Mouse (Mus musculus): ENCODE data around the gene Cemip. TPM values are rescaled to one million over a fixed set of nuclear protein-coding genes. Genes with fewer than 3 reads are reported as not detected.

Gene Cemip
- polyA plus RNA-seq, 1 experiment, result 7.0 TPM

- no peak for TF ChIP-seq POLR2A (IDR thresholded peaks at IDR 0.05; ENCODE audit: control insufficient read depth, low read depth, low read length)
- TF ChIP-seq CTCF (IDR thresholded peaks at IDR 0.05; ENCODE audit: control insufficient read depth, insufficient read depth, insufficient replicate concordance, low read depth, low read length), result no peak
- H3K36me3 ChIP-seq (ENCODE audit: control insufficient read depth, insufficient read depth, low read length), result no peaks in the 10 kb centered on the region
Measured at GRCm38 (mm10) chr7:84074266-84074665, 12.0 kb downstream of the Cemip start.

GRCm38 (mm10) chr7:84073856-84074255 lies 12.4 kb downstream of the Cemip start:
- TF ChIP-seq CTCF (IDR thresholded peaks at IDR 0.05; ENCODE audit: control insufficient read depth, insufficient read depth, insufficient replicate concordance, low read depth, low read length) (no peak), POLR2A (IDR thresholded peaks at IDR 0.05; ENCODE audit: control insufficient read depth, low read depth, low read length) (no peak)
- H3K4me1 ChIP-seq (ENCODE audit: control insufficient read depth, insufficient read depth, low read length), result no peaks in the 10 kb centered on the region
- no peaks in the 10 kb centered on the region for H3K27me3 ChIP-seq (ENCODE audit: control insufficient read depth, insufficient read depth, low read length)
- H3K27ac ChIP-seq (ENCODE audit: control insufficient read depth, insufficient read depth, low read depth, low read length), result no peak overlapping the region
- H3K4me3 ChIP-seq (ENCODE audit: control insufficient read depth, low read depth, low read length), result no peak overlapping the region
- H3K36me3 ChIP-seq (ENCODE audit: control insufficient read depth, insufficient read depth, low read length), result no peaks in the 10 kb centered on the region

More at GRCm38 (mm10) chr7:84074266-84074665, 12.0 kb downstream of the Cemip start:
- Histone ChIP-seq H3K4me3 (ENCODE audit: control insufficient read depth, low read depth, low read length) (no peak overlapping the region), H3K27ac (ENCODE audit: control insufficient read depth, insufficient read depth, low read depth, low read length) (no peak overlapping the region), H3K27me3 (ENCODE audit: control insufficient read depth, insufficient read depth, low read length) (no peaks in the 10 kb centered on the region), H3K4me1 (ENCODE audit: control insufficient read depth, insufficient read depth, low read length) (no peaks in the 10 kb centered on the region)

- H3K4me1 ChIP-seq (ENCODE audit: control insufficient read depth, insufficient read depth, low read length), result no peaks in the 10 kb centered on the region
- TF ChIP-seq CTCF (IDR thresholded peaks at IDR 0.05; ENCODE audit: control insufficient read depth, insufficient read depth, insufficient replicate concordance, low read depth, low read length), result no peak
- TF ChIP-seq POLR2A (IDR thresholded peaks at IDR 0.05; ENCODE audit: control insufficient read depth, low read depth, low read length), result no peak
- H3K4me3 ChIP-seq (ENCODE audit: control insufficient read depth, low read depth, low read length), result no peak overlapping the region
- H3K27ac ChIP-seq (ENCODE audit: control insufficient read depth, insufficient read depth, low read depth, low read length), result no peak overlapping the region
- no peaks in the 10 kb centered on the region for H3K36me3 ChIP-seq (ENCODE audit: control insufficient read depth, insufficient read depth, low read length)
- no peaks in the 10 kb centered on the region for H3K27me3 ChIP-seq (ENCODE audit: control insufficient read depth, insufficient read depth, low read length)
Measured at GRCm38 (mm10) chr7:84068931-84069330, 17.4 kb downstream of the Cemip start.

GRCm38 (mm10) chr7:84059799-84060198 lies 26.5 kb downstream of the Cemip start:
- Histone ChIP-seq H3K36me3 (ENCODE audit: control insufficient read depth, insufficient read depth, low read length) (no peaks in the 10 kb centered on the region), H3K27ac (ENCODE audit: control insufficient read depth, insufficient read depth, low read depth, low read length) (no peak overlapping the region), H3K27me3 (ENCODE audit: control insufficient read depth, insufficient read depth, low read length) (no peaks in the 10 kb centered on the region), H3K4me3 (ENCODE audit: control insufficient read depth, low read depth, low read length) (no peak overlapping the region), H3K4me1 (ENCODE audit: control insufficient read depth, insufficient read depth, low read length) (no peaks in the 10 kb centered on the region)
- TF ChIP-seq POLR2A (IDR thresholded peaks at IDR 0.05; ENCODE audit: control insufficient read depth, low read depth, low read length), result no peak
- TF ChIP-seq CTCF (IDR thresholded peaks at IDR 0.05; ENCODE audit: control insufficient read depth, insufficient read depth, insufficient replicate concordance, low read depth, low read length), result no peak

- H3K4me1 ChIP-seq (ENCODE audit: control insufficient read depth, insufficient read depth, low read length), result no peaks in the 10 kb centered on the region
- H3K36me3 ChIP-seq (ENCODE audit: control insufficient read depth, insufficient read depth, low read length), result no peaks in the 10 kb centered on the region
- H3K27ac ChIP-seq (ENCODE audit: control insufficient read depth, insufficient read depth, low read depth, low read length), result no peak overlapping the region
- no peak overlapping the region for H3K4me3 ChIP-seq (ENCODE audit: control insufficient read depth, low read depth, low read length)
- H3K27me3 ChIP-seq (ENCODE audit: control insufficient read depth, insufficient read depth, low read length), result no peaks in the 10 kb centered on the region
- no peak for TF ChIP-seq CTCF (IDR thresholded peaks at IDR 0.05; ENCODE audit: control insufficient read depth, insufficient read depth, insufficient replicate concordance, low read depth, low read length)
- TF ChIP-seq POLR2A (IDR thresholded peaks at IDR 0.05; ENCODE audit: control insufficient read depth, low read depth, low read length), result no peak
Measured at GRCm38 (mm10) chr7:84055961-84056629, 30.2 kb downstream of the Cemip start.

GRCm38 (mm10) chr7:84053856-84054255 lies 32.4 kb downstream of the Cemip start:
- H3K4me3 ChIP-seq (ENCODE audit: control insufficient read depth, low read depth, low read length), result no peak overlapping the region
- TF ChIP-seq POLR2A (IDR thresholded peaks at IDR 0.05; ENCODE audit: control insufficient read depth, low read depth, low read length), result no peak
- TF ChIP-seq CTCF (IDR thresholded peaks at IDR 0.05; ENCODE audit: control insufficient read depth, insufficient read depth, insufficient replicate concordance, low read depth, low read length), result no peak
- H3K27ac ChIP-seq (ENCODE audit: control insufficient read depth, insufficient read depth, low read depth, low read length), result no peak overlapping the region
- H3K36me3 ChIP-seq (ENCODE audit: control insufficient read depth, insufficient read depth, low read length), result no peaks in the 10 kb centered on the region
- no peaks in the 10 kb centered on the region for H3K4me1 ChIP-seq (ENCODE audit: control insufficient read depth, insufficient read depth, low read length)
- H3K27me3 ChIP-seq (ENCODE audit: control insufficient read depth, insufficient read depth, low read length), result no peaks in the 10 kb centered on the region

- TF ChIP-seq POLR2A (IDR thresholded peaks at IDR 0.05; ENCODE audit: control insufficient read depth, low read depth, low read length) (no peak), CTCF (IDR thresholded peaks at IDR 0.05; ENCODE audit: control insufficient read depth, insufficient read depth, insufficient replicate concordance, low read depth, low read length) (no peak)
- Histone ChIP-seq H3K36me3 (ENCODE audit: control insufficient read depth, insufficient read depth, low read length) (no peaks in the 10 kb centered on the region), H3K27ac (ENCODE audit: control insufficient read depth, insufficient read depth, low read depth, low read length) (no peak overlapping the region)
Measured at GRCm38 (mm10) chr7:84051423-84051822, 34.9 kb downstream of the Cemip start.

More at GRCm38 (mm10) chr7:84051423-84051822, 34.9 kb downstream of the Cemip start:
- no peaks in the 10 kb centered on the region for H3K4me1 ChIP-seq (ENCODE audit: control insufficient read depth, insufficient read depth, low read length)
- H3K4me3 ChIP-seq (ENCODE audit: control insufficient read depth, low read depth, low read length), result no peak overlapping the region
- no peaks in the 10 kb centered on the region for H3K27me3 ChIP-seq (ENCODE audit: control insufficient read depth, insufficient read depth, low read length)
